Mouse (Mus musculus): ENCODE data around the gene Ino80e.

Gene Ino80e

DNA sequence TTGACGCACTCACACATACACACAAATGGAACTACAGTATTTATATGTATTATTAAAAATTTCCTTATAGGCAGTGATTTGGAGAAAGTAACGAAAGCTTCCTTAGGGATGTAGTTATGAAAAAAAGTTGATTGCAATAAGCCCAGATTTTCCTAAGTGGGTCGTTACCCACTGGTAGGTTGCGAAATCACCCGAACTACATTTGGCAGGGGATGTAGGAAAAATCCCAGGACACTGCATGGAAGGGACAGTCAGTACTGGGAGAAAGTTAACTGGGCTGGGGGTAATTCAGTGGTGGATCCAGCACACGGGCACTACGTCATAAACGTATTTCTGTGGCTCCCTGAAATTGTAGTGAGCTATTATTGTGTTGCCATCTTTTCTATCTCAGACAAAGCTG, 45.7 kb downstream of the Ino80e start:
- DNase-seq (ENCODE audit: inconsistent age in 2 of 2, low spot score in 1 of 2), result peak in 1 of 2 experiments; percentile 62

DNA sequence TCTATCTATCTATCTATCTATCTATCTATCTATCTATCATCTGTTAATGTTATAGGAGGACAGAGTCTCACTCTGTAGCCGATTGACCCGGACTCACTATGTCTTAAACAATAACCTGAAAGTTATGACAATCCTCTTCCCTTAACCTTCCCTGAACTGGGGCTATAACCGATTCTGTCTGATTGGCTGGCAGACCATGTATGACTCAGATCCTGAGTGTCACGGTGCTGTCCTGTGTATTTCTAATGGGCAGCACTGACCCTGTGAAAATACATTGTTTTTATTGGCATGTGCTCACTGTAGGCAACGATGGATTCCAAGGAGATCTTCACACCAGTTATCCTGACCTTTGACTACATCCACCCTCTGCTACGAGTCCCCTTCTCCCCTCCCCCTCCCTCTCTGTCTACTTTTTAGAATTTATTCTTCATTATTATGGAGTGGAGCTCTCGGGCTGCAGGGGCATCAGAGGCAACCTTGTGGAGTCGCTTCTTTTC, 46.4 kb downstream of the Ino80e start:
- DNase-seq (ENCODE audit: inconsistent age in 2 of 2, low spot score in 1 of 2), result peak in 1 of 2 experiments; percentile 67

DNA sequence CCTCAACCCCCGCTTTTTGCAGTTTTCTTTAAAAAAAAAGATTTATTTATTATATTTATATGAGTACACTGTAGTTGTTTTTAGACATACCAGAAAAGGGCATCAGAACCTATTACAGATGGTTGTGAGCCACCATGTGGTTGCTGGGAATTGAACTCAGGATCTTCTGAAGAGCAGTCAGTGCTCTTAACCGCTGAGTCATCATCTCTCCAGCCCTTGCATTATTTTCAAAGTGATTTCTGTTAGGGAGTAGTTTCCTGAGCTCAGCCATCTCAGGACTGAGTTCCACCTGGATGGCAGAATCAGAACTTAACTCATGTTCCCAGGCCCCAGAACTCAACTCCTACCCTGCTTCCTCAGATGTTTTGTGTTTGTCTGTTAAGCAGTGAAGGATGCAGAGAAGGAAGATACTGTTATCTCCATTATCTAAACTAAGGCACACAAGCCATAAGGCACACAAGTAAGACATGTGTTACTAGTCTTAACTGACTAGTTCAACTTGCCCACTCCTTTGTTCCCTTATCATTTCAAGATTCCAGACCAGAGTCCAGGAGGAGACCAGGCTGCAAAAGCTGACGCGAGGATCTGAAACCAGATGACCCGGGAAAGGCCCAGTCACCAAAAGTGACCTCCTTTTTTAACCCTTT, 52.3 kb downstream of the Ino80e start:
- DNase-seq (ENCODE audit: inconsistent age in 2 of 2, low spot score in 1 of 2), result peak in 1 of 2 experiments; percentile 31

DNA sequence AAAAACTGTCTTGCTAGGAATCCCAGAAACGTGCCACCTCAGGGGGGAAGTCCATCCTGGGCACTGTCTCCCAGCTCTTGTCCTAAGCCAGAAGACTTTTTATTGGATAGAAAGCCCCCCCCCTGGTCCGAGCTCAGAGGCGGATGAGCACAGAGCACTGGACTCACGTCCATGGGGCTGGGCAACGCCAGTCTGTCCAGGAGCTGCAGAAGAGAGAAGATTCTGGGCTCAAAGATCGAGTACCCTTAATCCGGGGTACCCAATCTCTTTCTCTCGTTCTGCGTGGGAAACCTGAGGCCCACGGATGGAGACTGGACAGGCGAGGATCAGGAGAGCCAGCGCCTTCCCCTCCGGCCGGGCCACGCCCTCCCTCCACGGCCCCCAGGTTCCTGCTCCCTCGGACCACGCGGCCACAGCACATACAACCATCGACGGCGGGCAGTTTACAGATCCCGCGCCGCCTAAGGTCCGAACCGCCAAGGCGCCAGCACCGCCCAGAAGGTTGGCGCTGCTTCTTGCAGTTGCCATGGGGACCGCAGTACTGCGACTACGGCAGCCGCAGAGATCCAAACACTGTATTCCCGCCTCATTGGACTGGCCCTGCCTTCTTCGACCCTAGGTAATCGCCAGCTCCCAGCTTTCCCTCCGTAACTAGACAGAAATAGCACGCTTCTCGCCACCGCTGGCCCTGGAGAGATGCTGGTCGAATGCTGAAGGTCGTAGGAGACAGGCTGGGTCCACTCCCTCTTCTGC, 53.3 kb downstream of the Ino80e start:
- peak; percentile 90 to 95 for DNase-seq (ENCODE audit: inconsistent age in 2 of 2, low spot score in 1 of 2)

DNA sequence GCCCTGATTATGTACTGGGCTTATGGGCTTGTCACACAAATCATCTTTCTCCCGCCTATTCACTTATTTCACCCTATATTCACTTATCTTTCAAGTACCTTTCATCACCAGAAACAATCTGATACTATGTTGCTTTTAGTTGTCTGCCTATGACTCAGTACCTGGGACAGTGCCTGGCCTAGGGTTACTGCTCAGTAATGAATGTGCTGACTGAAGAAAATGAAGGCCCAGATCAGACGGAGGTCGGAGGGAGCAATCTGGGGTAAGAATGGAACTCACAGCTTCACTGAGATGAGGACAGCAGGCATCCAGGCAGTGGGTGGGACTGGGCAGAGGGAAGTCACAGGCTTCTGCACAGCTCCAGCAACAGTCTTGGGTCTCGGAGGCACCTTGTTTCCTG, 54.8 kb downstream of the Ino80e start:
- DNase-seq (ENCODE audit: inconsistent age in 2 of 2, low spot score in 1 of 2), result no peak

DNA sequence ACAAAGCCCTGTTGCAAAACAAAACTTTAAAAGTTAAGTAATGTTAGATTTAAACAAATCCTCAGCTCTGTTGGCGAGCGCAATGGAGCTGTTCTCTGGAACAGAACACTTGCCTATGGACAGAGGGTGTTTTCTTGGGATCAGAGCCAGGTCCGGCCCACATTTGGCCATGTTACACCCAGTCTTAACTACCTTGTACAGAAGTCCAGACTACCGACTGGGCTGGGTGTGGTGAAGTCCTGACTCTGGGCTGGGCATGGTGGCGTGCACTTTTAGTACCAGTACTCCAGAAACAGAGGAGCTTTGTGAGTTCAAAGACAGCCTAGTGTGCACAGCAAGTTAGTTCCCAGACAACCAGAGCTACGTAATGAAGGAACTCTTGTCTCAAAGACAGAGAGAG, 55.2 kb downstream of the Ino80e start:
- DNase-seq (ENCODE audit: inconsistent age in 2 of 2, low spot score in 1 of 2), result no peak

DNA sequence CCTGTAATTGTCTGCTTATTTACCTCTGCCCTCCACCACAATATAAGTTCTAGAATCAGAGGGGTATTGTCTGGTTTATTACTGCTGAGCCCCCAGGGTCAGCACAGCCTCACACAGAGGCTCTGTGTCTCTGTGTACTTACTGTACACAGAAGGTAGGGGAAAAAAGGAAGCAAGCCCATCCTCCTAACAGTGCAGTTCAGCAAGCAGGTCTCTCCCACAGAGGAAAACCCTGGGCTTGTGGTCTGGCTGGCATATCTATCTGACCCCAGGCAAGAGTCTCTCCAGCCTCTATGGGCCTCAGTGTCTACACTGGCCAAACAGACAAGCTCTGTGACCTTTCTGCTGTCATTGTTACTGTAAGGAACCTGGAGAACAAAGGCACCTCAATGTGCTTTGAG, 58.4 kb downstream of the Ino80e start:
- DNase-seq (ENCODE audit: inconsistent age in 2 of 2, low spot score in 1 of 2), result no peak

DNA sequence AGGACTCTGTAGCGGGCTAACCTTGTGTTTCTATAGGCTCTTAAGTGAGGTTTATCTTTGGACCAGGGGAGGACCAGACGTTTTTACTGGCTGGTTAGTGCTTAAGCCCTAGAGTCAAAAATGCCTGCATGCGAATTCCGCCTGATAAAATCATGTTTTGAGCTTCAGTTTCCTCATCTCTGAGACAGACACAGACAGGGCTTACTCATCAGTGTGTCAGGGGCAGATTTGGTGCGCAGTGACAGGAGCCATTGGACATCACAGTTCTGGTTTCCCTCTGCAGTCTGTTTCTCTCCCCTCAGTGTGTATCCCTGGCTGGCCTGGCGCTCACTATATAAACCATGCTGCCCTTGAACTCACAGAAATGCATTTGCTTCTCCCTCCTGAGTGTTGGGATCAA, 59.0 kb downstream of the Ino80e start:
- peak; percentile 69 to 85 for DNase-seq (ENCODE audit: inconsistent age in 2 of 2, low spot score in 1 of 2)

DNA sequence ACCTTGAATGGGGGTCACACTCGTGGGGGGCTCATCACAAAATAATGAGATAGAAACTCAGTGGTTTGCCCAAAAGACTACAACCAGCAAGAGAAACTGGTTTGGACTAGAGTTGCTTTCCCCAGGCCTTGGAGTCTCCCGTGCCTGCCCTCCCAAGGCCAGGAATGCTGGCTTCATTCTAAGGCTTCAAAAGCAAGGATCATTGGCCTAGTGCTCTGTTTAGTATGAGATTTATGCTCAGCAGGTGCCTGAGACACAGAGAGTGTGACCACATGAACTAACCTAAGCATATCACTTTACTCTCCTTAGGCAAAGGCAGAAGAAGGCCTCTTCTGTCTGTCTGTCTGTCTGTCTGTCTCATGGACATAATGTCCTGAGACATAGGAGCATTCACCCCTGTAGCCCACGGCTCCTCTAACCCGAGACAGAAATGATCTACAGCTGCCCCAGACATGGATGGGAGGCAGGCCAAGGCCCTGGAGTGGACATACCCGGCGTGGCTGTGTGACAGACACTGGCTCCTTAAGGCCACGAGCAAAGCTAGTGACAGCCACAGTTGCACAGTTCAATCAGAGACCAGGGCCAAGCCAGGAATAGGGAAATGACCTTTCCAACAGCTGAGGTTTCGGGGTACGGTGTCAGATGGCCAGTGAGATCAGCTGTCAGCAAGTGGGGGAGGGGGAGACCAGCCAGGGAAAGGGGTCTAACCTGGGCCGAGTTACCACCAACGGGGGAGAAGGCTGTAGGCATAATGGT, 59.9 kb downstream of the Ino80e start:
- peak; percentile 62 to 85 for DNase-seq (ENCODE audit: inconsistent age in 2 of 2, low spot score in 1 of 2)

DNA sequence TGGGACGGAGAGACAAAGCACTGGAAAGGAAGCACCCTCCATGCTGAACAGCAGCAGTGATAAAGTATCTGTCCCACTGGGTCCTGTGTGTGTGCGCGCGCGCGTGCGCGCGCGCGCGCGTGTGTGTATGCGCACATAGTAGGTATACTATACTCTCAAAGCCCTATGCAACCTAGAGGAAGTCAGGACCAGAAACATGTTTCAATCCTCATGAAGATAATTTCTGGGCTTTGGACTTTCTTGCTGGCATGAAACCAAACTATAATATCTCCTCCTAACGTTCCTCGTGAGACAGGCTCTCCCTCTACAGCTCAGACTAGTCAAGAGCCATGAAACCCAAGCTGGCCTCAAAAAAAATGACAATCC, 61.1 kb downstream of the Ino80e start:
- DNase-seq (ENCODE audit: inconsistent age in 2 of 2, low spot score in 1 of 2), result no peak

Data from adrenal gland, adult (tissue).